Mouse (Mus musculus): ENCODE data around the gene Trim66. TPM values are rescaled to one million over a fixed set of nuclear protein-coding genes. Genes with fewer than 3 reads are reported as not detected.

Gene Trim66
- polyA plus RNA-seq, 1 experiment from 2014 or later: 0.02 TPM

DNA sequence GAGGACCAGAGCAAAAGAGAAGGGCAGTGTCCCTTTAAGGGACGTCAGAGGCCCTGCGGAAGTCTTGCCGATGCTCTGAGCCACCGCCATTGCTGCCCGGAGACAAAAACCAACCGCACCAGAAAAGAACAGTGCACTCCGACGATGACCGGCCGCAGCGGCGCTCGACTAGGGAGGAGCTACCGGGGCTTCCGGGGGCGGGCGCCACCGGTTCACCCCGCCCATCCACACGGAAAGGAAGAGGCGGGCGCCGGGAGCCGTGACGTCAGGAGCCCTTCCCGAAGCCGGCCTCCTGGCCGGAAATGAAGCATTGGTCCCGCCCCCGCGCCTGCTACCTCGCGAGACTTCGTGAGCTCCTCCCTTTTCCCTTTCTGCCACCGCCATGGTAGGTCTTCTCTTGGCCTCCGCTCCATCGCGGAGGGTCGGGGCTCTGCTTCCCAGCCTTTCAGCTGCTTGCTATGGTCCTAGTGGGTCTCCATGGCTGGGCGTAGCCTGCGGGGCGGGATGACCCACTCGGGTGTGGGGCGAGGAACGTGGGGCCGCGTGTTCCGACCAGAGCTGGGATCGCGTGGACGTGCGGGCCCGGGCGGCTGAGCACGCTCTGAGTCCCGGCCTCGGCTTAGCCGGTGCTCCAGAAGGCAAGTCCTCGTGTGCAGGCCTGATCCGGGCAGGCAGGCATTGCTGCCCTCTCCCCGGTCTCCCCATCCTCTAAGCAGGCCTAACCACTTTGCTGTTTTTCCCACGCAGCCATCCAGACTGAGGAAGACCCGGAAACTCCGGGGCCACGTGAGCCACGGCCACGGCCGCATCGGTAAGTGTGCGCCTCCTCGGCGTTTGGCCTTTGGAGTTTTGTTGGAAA, 11.1 kb upstream of the Trim66 start, which contains the start of gene Rpl27a:
Gene Rpl27a, plus strand, starts transcription at position 310 of the 859 bp plus-strand sequence.
- H3K36me3 ChIP-seq: peaks cover 34% of the 10 kb centered on the region

DNA sequence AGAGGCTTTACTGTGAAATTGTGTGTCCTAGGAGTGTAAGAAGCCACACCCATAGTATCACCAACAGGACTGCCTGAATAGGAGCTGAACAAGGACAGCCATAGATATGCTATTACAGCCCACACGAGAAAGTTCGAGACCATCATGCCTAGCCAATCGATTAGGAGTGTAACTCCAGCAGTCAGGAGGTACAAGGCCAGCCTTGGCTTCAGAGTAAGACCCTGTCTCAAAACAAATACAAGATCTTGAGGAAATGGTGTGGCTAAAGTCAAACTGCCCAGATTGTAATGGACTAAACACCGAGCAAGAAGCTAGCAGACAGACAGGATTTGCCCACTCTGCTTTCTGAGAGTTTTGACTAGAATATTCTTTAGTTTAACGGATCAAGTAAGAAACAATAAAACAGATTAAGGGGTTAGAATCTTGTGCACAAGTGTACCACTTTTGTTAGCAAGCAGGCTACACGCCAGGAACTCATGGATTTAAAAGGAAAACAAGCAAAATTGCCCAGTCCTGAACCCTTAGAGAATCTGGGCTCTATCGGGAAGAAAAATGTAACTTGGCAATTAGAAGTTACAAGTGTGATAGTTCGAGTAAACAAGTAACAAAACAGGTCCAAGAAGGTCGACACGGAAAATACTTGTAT, 10.2 kb upstream of the Trim66 start:
- peak overlapping the region; percentile 97 for H3K27ac ChIP-seq
- H3K9me3 ChIP-seq: no peaks in the 10 kb centered on the region
- H3K4me3 ChIP-seq: peak overlapping the region; percentile 69
- peak overlapping the region; percentile 58 for H3K4me2 ChIP-seq
- WGBS: 11% methylated on average over 10 of the region's 10 CpGs
- no peaks in the 10 kb centered on the region for H3K27me3 ChIP-seq
- peaks cover 25% of the 10 kb centered on the region for H3K36me3 ChIP-seq
- peaks cover 32% of the 10 kb centered on the region for H3K4me1 ChIP-seq
- ATAC-seq (ENCODE audit: borderline replicate concordance, extremely low read depth, low FRiP score, low TSS enrichment): no peak
- H3K9ac ChIP-seq: peak overlapping the region; percentile 53

More for the DNA sequence above, 11.1 kb upstream of the Trim66 start, which contains the start of gene Rpl27a:
- Histone ChIP-seq H3K4me3 (peak within 1 kb of the TSS; percentile 69), H3K27ac (peak within 1 kb of the TSS; percentile 97), H3K9ac (peak within 1 kb of the TSS; percentile 95), H3K4me2 (peak within 1 kb of the TSS; percentile 79), H3K9me3 (no peaks in the 10 kb centered on the region), H3K4me1 (peaks cover 32% of the 10 kb centered on the region), H3K27me3 (no peaks in the 10 kb centered on the region)
- WGBS: under 1% methylated on average over 68 of the region's 72 CpGs
- peak; percentile 93 for ATAC-seq (ENCODE audit: borderline replicate concordance, extremely low read depth, low FRiP score, low TSS enrichment)

DNA sequence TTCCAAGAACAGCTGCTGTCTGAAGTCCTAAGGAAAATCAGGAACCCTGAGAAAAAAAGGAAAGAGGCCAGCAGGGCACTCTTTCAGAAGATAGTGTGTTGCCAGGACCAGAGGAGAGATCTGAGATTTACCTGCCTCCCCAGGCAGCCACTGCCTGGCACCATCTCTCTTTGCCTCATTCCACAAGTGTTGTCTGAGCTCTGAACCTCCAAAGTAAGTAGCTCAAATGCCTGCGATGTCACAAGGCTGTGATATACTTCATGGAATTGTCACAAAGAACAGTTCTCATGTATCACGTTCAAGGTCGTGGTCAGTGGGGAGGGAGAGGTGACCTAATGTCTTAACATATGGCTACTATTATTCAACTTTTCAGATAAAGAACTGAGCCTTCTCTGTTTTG, 8.6 kb upstream of the Trim66 start:
- H3K27me3 ChIP-seq: no peaks in the 10 kb centered on the region
- peaks cover 22% of the 10 kb centered on the region for H3K4me1 ChIP-seq
- no peak overlapping the region for H3K27ac ChIP-seq
- WGBS: 72% methylated on average over 3 of the region's 3 CpGs
- ATAC-seq (ENCODE audit: borderline replicate concordance, extremely low read depth, low FRiP score, low TSS enrichment): no peak
- H3K4me2 ChIP-seq: no peak overlapping the region
- no peaks in the 10 kb centered on the region for H3K9me3 ChIP-seq
- peaks cover 8% of the 10 kb centered on the region for H3K36me3 ChIP-seq
- no peak overlapping the region for H3K9ac ChIP-seq
- H3K4me3 ChIP-seq: no peak overlapping the region

DNA sequence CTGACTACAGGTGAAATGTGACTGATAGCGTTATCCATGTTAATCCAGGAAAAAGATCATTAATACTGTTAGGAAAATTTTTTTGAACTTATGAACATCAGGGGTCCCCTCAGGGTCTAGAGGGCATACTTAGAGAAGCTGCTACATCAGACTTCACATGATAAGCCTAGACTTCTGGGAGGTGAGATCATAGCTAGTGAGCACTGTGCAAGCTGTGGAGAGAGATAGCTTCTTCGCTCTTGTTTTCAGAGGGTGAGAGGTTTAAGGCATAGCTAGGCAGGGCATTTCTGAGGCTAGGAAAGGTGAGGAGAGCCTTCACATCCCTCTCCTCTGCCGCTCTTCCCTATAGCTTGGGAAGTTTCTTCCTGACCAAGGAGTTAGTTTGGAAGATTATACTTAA, 3.9 kb upstream of the Trim66 start:
- no peak for ATAC-seq (ENCODE audit: borderline replicate concordance, extremely low read depth, low FRiP score, low TSS enrichment)
- Histone ChIP-seq H3K9ac (no peak overlapping the region), H3K4me2 (no peak overlapping the region), H3K27me3 (no peaks in the 10 kb centered on the region), H3K9me3 (no peaks in the 10 kb centered on the region), H3K4me3 (no peak overlapping the region), H3K27ac (no peak overlapping the region), H3K4me1 (peaks cover 3% of the 10 kb centered on the region; the same call in 1 of the 2 replicates), H3K36me3 (no peaks in the 10 kb centered on the region)
- 82% methylated on average over 3 of the region's 3 CpGs for WGBS

DNA sequence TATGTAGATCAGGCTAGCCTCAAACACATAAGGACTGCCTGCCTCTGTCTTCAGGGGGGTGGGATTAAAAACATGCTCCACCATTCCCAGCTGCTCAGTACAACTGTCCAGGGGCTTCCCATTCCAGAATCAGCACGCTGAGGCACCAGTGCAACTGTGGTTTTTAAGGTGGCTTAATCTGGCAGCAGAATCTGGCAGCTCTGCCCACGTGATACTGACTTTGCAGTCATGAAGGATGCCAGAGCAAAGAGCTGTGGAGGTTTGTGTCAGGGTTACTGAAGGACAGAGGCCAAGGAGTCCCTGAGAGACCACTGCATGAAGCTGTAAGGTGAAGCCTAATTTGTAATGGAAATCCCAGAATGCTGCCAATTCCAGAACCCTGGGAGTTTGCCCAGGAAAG, 2.9 kb upstream of the Trim66 start:
- H3K9ac ChIP-seq: no peak overlapping the region
- H3K9me3 ChIP-seq: no peaks in the 10 kb centered on the region
- H3K36me3 ChIP-seq: no peaks in the 10 kb centered on the region
- no peak for ATAC-seq (ENCODE audit: borderline replicate concordance, extremely low read depth, low FRiP score, low TSS enrichment)
- 62% methylated on average over 2 of the region's 2 CpGs for WGBS
- H3K4me2 ChIP-seq: no peak overlapping the region
- H3K27me3 ChIP-seq: no peaks in the 10 kb centered on the region
- H3K4me3 ChIP-seq: no peak overlapping the region
- no peak overlapping the region for H3K27ac ChIP-seq
- peaks cover 3% of the 10 kb centered on the region; the same call in 1 of the 2 replicates for H3K4me1 ChIP-seq

DNA sequence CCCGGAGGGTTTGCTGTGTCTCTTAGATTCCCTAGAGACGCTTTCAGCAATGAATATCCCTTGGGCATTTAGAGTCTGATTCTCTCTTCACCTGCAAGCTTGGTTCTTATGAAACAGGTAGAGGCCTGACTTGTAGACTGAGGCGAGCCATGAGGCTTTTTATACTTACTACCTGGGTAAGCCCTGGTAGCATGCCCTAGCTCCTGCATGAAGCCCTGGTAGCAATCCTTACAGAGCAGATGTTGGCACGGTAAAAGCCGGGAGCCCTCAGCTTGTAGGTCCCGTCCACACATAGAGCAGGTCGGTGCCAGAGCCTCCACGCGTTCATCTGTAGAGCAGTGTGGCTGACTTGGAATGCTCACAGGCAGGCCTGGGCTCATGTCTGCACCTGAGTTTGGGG, 362 bp downstream of the Trim66 start:
- Histone ChIP-seq H3K4me3 (no peak overlapping the region), H3K9ac (no peak overlapping the region), H3K27me3 (no peaks in the 10 kb centered on the region), H3K9me3 (no peaks in the 10 kb centered on the region), H3K36me3 (no peaks in the 10 kb centered on the region), H3K4me1 (peaks cover 3% of the 10 kb centered on the region; the same call in 1 of the 2 replicates), H3K27ac (no peak overlapping the region), H3K4me2 (no peak overlapping the region)
- no peak for ATAC-seq (ENCODE audit: borderline replicate concordance, extremely low read depth, low FRiP score, low TSS enrichment)
- WGBS: 48% methylated on average over 9 of the region's 9 CpGs

DNA sequence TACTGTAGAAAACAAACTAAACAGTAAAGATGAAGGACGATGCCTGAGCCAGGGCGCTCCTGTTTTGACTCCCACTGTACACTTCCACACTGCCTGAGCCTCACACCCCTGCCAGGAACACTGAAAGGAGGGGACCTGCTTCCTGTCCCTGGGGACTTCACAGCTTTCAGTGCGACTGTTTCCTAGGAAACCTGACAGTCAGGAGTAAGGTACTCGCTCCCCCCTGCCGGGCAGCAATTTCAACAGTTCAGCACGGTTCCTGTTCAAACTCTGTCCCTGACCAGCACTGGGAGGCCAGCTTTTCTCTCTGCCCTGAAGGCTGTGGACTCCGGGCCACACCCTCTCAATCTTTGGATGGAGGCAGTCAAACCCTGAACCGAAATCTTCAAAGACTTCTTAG, 815 bp downstream of the Trim66 start:
- peaks cover 3% of the 10 kb centered on the region; the same call in 1 of the 2 replicates for H3K4me1 ChIP-seq
- H3K36me3 ChIP-seq: no peaks in the 10 kb centered on the region
- WGBS: 4% methylated on average over 8 of the region's 8 CpGs
- H3K9me3 ChIP-seq: no peaks in the 10 kb centered on the region
- H3K27me3 ChIP-seq: no peaks in the 10 kb centered on the region
- ATAC-seq (ENCODE audit: borderline replicate concordance, extremely low read depth, low FRiP score, low TSS enrichment): 0 out of 2 replicates have a peak, but pooled peaks have one; percentile 31
- no peak overlapping the region for H3K9ac ChIP-seq
- H3K4me2 ChIP-seq: no peak overlapping the region
- no peak overlapping the region for H3K27ac ChIP-seq
- H3K4me3 ChIP-seq: no peak overlapping the region

DNA sequence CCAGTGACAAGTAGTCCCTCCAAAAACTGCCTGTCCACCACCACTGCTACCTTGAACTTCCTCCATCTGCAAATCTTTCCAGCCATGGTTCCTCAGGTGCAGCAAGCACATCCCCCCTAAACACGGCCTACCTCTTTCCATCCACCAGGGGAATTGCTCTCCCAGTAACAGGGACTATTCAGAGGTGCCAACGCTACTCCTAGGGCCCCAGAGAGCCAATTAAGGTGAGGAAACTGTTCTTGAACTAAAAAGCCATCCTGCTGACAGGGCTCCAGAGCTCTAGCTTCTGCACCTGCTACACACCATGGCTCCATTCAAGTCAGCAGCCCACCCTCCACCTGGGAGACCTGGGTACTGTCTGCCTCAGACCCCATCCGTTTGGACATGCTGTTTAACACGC, 10.4 kb downstream of the Trim66 start:
- Histone ChIP-seq H3K9me3 (no peaks in the 10 kb centered on the region), H3K4me2 (no peak overlapping the region)
- 65% methylated on average over 4 of the region's 4 CpGs for WGBS

DNA sequence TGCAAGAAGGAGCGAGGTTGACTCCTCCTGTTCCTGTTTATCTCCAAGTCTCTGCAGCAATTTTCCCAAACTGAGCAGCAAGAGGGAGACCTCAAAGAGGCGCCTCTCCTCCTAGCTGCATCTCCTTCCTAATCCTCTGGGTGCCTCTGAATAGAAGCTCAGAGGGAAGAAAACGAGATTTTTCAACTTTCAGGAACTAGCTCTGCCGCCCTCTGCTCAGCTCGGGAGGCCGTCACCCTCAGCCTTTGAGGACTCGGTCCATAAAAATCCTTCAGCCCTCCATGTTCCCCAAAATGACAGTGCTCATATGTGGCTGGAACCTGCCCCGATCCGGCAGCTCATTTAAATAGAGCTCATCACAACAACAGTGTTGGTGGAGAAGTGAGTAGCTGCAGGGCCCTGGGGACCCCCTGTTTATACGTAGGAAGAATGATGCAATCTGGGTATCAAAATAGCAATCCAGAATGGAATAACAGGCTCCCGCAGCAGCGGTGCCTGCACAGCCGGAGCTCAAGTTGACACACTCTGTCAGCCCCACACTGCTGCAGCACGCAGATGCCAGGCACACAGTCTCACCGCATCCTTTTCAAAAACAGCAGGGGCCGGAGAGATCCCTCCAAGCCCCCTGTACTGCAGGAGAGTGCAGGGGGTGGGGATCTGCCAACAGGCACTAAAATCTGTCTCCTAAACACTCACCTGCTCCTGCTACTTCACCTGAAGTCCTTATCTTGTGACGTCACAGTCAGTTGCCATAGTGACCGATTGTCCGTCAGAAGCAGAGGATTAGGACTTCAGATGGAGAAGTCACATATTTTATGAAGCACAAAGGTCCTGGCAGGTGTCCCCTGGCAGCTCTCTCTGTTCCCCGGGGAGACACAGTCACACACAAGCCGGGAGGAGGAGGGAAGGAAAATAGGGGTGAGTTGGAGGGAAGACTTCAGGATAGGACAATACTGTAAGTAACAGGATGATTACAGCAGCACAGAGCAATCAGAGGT, 14.3 kb downstream of the Trim66 start:
- H3K27me3 ChIP-seq: peaks cover 3% of the 10 kb centered on the region; the same call in 1 of the 2 replicates
- peak overlapping the region; percentile 30; the same call in 1 of the 2 replicates for H3K4me2 ChIP-seq
- H3K9ac ChIP-seq: no peak overlapping the region
- WGBS: 12% methylated on average over 21 of the region's 21 CpGs
- no peak overlapping the region for H3K27ac ChIP-seq
- no peaks in the 10 kb centered on the region for H3K9me3 ChIP-seq
- no peak; the same call in 1 of the 2 replicates for ATAC-seq (ENCODE audit: borderline replicate concordance, extremely low read depth, low FRiP score, low TSS enrichment)
- H3K36me3 ChIP-seq: no peaks in the 10 kb centered on the region
- H3K4me3 ChIP-seq: no peak overlapping the region
- no peaks in the 10 kb centered on the region for H3K4me1 ChIP-seq

More for the DNA sequence above, 10.4 kb downstream of the Trim66 start:
- H3K27me3 ChIP-seq: peaks cover 3% of the 10 kb centered on the region; the same call in 1 of the 2 replicates
- no peak overlapping the region for H3K27ac ChIP-seq
- H3K4me3 ChIP-seq: no peak overlapping the region
- no peak overlapping the region for H3K9ac ChIP-seq
- H3K4me1 ChIP-seq: no peaks in the 10 kb centered on the region
- H3K36me3 ChIP-seq: no peaks in the 10 kb centered on the region
- no peak for ATAC-seq (ENCODE audit: borderline replicate concordance, extremely low read depth, low FRiP score, low TSS enrichment)

DNA sequence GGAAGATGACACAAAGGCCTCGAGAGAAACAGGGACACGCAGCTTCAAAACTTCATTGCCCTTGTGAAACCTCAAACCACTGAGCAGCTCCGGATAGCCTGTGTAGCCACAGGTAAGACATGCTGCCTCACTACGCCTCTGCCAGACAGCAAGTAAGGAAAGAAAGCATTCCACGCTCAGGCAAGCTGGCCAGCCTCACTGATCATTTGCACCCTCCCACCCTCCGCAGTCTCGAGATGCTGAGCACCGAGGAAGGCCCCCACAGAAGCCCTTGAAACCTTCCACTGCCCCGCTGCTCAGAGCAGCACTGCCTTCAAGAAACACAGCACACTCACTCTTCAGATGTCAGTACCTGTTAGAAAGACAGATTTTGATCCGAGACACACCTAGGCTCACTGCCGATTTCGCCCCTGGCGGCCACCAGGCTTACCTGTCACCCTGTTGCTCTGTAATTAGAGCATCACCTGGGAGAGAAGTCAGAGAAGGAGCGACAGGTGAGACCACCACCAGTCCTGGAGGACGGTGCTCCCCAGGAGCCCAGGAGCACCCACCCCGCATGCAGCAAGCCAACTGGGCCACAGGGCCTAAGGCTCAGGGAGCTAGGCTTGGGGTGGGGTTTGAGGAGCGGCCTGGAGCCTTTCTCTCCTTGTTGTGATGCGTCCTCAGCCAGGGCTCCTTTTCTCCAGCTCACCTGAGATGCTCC, 15.2 kb downstream of the Trim66 start:
- Histone ChIP-seq H3K9me3 (no peaks in the 10 kb centered on the region), H3K4me2 (no peak overlapping the region), H3K4me1 (no peaks in the 10 kb centered on the region), H3K4me3 (no peak overlapping the region), H3K36me3 (no peaks in the 10 kb centered on the region), H3K9ac (no peak overlapping the region), H3K27ac (no peak overlapping the region), H3K27me3 (peaks cover 3% of the 10 kb centered on the region; the same call in 1 of the 2 replicates)
- no peak for ATAC-seq (ENCODE audit: borderline replicate concordance, extremely low read depth, low FRiP score, low TSS enrichment)
- WGBS: 54% methylated on average over 18 of the region's 18 CpGs

DNA sequence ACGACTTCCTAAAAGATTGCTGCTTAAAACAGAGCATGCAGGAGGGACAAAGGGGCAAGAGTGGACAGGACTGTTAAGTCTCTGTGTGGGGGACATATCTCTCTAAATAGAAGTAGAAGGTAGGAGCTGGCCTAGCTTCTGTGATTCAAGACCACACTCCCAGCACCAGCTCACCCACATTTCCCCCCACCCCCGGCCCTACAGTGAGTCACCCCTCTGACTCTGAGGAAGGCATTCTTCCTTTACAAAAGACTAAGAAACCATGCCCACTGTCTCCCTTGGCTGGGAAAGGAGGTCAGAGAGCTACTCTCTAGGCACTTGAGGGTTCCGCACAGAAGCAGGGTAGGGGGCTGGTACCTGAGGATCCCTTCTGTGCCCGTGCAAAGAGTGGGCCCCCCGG, 23.7 kb downstream of the Trim66 start:
- WGBS: 68% methylated on average over 5 of the region's 5 CpGs
- Histone ChIP-seq H3K4me2 (no peak overlapping the region), H3K36me3 (no peaks in the 10 kb centered on the region), H3K27ac (no peak overlapping the region), H3K4me1 (no peaks in the 10 kb centered on the region), H3K9ac (no peak overlapping the region), H3K4me3 (no peak overlapping the region), H3K9me3 (no peaks in the 10 kb centered on the region), H3K27me3 (no peaks in the 10 kb centered on the region)
- ATAC-seq (ENCODE audit: borderline replicate concordance, extremely low read depth, low FRiP score, low TSS enrichment): no peak
